Mouse (Mus musculus) embryo, embryonic 10 days (tissue): ENCODE results near the gene Zfp109.
A peak's percentile ranks its signal among the peaks of the same experiment; 100 is the strongest.
"Not testable (repeated sequence)": the region's sequence is repeated elsewhere in the genome, so short reads cannot be mapped to it uniquely, and the experiment has no call there.

Source experiments
- DNase-seq: peaks from one replicate; pipeline ENCODE4 v3.0.0-alpha.2; 2015; ENCODE audit warnings: low spot score

The Zfp109 gene

GRCm38 (mm10) chr7:24237040-24237791 is at the start of gene Zfp109:
Zfp109 (minus strand) TSS chr7:24237560.
- DNase-seq = peak; percentile 87

DNA sequence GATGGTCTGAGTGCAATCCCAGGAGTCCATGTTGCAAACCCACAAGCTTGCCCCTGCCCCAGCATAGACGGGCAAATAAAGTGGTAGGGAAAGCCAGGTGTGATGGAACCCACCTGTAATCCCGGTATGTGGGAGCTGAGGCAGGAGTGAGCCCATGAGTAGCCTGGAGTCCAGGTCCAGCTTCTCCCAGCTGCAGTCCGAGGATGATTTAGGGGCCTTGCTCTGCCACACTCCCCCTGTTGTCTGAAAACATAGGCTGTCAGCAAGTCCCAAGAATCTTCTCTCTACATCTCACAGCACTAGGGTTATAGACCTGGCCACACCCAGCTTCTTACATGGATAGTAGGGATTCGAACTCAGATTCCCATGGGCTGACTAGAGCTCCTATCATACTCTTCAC is 49.6 kb upstream of the Zfp109 start:
- DNase-seq = no peak

GRCm38 (mm10) chr7:24286090-24286489 is 48.7 kb upstream of the Zfp109 start:
- no peak for DNase-seq

DNA sequence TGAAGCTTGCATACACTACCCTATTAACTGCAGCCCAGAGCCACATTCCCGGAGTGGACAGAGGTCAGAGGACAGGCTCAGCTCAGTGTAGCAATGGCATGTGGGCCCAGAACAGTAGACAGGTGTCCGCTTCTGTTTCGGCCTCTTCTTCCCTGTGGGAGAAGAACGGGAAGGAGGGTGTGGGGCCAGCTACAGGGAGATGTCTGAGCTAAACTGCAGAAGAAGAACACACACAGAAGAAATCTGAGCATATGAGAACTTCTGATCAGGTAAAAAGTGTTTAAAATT is 43.4 kb upstream of the Zfp109 start:
- no peak for DNase-seq

DNA sequence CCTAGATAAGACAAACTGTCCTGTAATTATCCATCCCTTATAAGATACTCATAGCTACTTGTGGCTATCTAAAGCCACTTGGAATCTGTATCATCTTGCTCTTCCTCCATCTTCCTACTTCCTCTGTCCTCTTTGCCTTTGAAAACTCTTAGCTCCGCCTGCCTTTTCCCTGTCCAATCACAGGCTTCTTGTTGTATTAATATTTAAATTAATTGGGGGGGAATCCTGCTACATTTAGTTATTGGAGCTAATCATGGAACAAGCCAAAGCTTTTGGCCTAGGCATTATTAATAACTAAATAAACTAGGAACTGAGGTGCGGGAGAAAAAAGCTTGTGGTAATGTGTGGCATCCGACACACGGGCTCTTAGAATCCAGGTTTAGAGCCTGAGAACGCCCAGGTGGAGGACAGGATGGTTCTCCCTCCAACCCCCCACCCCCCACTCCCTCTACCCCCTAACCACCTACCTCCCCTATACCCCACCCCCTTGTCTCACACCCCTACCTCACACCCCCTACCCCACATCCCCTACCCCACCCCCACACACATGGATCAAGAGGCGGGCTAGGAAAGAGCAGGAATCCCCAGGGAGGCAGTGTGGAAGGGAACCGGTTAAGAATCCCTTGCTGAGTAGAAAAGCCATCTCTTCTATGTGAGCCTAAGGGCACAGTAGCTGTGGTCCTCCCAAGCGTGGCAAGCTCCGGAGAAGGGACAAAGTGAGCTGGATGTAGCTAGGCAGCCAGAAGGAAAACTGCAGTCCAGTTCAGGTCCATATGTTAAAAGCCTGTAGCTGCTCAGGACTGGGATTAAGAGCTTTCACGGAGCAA is 42.9 kb upstream of the Zfp109 start:
- no peak for DNase-seq

DNA sequence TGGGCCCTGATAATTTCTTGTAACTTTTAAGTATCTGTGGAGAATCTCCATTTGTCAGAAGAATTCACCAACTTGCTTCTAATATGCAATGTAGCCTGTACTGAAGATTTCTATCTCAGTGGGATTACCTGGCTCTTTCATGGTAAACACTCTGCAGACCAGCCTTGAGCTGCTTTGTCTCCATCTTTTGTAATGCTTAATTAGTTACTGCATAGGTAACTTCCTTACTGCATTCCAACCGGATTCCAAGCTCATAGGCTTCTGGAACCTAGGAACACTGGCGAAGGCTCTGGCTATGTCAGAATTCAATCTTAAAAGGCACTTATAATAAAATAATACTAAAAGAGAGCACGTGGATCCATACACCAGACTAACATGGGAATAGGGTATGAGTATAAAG is 41.4 kb upstream of the Zfp109 start:
- DNase-seq = not testable (repeated sequence)

GRCm38 (mm10) chr7:24274456-24274855 is 37.1 kb upstream of the Zfp109 start:
- no peak for DNase-seq

DNA sequence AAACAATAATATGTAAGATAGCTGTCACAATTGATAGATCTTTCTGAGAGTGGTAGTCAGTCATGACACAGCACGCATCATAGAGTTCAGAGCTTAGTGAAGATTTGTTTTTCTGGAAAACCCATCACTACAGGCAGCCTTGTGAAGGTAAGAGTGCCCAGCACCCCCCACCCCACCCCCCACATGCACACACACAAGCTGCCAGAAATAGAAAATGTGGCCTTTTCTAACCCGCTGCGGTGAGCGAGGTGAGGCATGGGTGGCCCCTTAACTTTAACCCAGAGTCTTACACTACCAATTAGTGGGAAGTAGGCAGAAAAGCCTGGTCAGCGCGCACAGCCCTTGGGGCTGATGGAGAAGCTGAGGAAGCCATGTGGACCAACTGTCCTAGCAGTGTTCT is 33.8 kb upstream of the Zfp109 start:
- DNase-seq = no peak

DNA sequence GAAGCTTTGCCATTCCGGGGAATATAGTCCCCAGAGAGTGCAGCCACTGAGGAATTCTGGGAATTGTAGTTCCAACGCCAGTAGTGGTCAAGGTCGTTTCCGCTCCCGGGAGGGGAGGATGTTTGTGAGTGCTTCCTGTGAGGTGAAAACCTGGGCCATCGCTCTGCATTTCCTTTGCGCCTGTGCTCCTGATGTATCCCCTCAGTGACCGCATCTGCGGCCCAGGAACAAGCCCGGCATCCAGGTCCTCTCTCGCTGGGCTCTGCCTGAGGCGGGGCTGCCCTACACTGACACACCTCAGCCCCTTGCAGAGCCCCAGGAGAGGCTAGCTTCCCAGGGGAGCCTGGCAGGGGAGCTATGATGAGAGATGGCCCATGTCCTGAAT is 32.9 kb upstream of the Zfp109 start, which contains the start of gene Zfp93:
Gene Zfp93 (plus strand): TSS at position 133 of the 385 bp plus-strand sequence.
- DNase-seq = peak; percentile 95

DNA sequence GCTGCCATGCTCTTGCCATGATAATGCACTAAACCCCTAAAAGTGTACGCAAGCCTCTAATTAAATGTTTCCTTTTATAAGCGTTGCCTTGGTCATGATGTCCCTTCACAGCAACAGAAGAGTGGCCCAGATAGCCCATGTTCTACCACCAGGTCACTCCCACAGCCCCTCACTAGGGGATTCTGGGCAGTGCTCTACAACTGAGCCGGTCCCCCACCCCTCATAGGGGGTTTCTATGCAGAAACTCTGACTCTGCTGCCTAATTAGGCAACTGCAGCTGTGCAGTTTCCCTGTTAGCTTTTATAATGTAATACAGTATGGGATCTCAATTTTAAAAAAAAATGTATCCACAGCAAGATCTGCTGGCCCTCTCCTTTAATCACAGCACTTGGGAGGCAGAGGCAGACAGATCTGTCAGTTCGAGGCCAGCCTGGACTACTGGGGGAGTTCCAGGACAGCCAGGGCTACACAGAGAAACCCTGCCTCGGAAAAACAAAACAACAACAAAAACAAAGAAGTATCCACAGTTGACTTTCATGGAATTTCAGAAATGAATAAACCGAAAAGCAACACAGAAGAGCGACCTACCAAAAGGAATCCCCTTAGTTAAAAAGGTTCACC is 32.4 kb upstream of the Zfp109 start:
- peak; percentile 9 for DNase-seq

GRCm38 (mm10) chr7:24269256-24269655 is 31.9 kb upstream of the Zfp109 start:
- DNase-seq = no peak

DNA sequence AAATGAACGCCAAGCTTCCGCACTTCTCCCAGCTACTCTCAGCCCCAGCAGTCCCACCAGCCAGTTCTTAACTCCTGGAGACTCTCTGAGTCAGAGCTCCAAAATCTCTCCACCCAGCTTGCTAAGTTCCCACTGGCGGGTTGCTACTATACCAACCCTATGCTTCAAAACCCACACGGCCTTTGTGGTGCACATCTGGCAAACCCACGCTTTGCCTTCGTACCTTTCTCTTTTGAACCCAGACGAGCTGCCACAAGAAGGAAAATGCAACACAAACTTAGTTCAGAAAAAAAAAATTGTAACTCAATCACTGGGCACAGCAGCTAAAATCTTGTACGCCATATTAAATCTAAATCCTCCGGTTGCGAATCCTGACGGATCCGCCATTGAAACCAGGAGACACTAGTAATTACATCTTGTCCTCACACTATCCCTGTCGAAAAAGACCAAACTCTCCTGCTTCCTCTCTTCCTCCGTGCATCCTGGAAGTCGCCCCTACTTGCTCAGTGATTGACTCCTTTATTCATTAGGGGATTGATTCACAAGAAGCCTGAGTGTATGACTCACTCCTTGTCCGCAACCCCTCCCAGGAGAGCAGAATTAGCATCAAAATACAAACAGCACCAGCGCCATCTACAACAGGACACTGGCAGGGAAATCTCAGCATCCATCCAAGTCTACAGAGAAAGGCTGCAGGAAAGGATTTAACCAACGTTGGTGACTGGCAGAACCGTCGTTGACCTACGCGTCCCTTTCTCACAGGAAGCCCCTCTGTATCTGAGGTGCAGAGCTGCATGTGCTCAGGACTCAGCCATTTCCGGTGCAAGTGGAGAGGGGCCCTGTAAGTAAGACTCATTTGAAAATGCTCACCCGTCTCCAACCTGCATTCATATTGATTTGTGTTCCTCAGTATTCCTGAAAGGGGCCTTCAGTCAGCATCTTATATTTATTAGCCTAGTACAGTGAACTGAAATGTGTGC is 31.1 kb upstream of the Zfp109 start:
- DNase-seq = no peak

- DNase-seq = no peak
These were observed 22.6 kb upstream of the Zfp109 start for GRCm38 (mm10) chr7:24260000-24260312.

- DNase-seq = no peak
These were observed 22.1 kb upstream of the Zfp109 start for GRCm38 (mm10) chr7:24259306-24259999.

DNA sequence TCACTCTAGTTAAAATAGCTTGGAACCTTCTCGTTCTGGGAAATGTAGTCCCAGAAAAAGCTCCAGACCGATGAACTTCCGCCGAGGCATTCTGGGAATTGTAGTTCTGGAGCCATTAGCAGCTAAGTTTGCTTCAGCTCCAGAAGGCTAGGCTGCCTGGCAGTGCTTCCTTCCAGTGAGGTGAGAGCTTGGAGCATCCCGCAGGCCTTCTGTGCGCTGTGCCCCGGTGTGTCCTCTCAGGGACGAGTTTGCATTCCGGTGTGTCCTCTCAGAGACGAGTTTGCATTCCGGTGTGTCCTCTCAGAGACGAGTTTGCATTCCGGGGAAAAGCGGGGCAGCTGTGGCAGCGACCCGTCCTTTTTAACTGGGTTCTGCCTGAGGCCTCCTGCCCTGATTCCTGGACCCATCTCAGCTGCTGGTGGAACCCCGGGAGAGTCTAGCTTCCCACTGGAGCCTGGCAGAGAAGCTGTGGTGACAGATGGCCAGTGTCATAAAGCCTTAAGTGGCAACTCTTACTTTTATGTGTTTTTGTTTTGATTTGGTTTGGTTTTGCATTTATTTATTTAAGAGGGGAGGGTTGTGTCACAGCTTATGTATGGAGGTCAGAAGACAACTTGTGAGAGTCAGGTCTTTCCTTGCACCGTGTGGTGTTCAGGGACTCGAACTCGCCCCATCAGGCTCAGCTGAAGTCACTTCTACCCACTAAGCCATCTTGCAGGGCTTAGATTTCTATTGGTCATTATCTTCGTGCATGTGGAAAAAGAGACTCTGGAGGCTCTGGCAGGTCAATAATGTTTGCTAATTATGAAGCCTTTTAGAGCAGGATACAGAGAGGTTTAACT is 17.5 kb upstream of the Zfp109 start, which contains the start of gene Zfp108:
Gene Zfp108 (plus strand): TSS at position 162 of the 842 bp plus-strand sequence.
- peak; percentile 92 for DNase-seq

DNA sequence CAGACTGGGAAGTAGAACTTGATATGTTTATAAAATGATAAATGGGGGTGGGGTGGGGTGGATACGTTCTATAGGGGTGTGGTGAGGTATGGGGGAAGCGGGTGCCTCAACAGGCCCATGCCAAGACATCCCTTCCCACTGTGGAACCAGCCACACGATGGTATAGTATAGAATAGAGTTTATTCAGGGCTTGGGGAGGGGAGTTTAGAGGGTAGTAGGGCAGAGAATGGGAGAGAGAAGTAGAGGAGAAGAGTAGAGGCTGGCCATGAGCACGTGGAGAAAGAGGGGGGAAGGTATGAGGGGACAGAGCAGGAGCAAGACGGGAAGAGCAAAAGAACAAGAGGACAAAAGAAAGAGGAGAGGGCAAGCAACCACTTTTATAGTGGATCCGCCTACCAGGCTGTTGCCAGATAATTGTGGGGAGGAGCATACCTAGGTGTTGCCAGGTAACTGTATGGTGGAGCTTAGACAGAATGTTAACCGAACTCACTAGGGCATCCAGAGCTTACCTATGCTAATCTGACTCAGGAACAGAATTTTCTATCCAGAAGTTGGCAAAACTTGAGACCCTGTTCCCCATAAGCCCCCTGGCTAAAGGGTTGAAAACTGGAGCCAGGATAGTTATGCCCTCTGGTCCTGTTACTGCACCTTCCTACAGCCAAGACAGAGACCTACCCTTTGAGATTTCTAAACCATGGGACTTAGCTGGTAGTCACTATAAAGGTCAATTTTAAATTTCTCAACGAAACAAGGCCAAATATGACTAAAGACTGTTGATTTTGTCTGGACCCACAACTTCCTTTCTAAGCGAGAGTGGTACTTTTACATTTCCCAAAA is 16.6 kb upstream of the Zfp109 start:
- no peak for DNase-seq

DNA sequence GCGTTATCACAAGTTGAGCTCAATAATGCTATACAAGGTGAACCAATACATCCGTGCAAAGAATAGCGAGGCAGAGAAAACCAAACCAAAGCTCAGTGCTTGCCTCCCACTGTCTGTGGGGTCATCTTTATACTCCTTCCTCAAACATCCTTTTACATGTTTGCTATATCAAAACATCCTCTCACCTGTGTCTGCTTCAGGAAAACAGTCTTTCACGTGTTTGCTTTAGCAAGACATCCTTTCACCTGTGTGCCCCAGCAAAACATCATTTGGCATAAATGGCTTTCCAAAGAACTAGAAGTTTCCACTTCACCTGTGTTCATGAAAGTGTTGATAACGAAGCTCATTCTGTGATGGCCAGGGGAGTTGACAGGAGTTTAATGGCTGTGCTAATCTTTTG is 26.0 kb downstream of the Zfp109 start, which contains the start of gene Zfp111:
Gene Zfp111 (minus strand): TSS at position 101 of the 400 bp plus-strand sequence.
- DNase-seq = no peak

- DNase-seq = no peak
These were observed 27.1 kb downstream of the Zfp109 start for GRCm38 (mm10) chr7:24210296-24210695.

DNA sequence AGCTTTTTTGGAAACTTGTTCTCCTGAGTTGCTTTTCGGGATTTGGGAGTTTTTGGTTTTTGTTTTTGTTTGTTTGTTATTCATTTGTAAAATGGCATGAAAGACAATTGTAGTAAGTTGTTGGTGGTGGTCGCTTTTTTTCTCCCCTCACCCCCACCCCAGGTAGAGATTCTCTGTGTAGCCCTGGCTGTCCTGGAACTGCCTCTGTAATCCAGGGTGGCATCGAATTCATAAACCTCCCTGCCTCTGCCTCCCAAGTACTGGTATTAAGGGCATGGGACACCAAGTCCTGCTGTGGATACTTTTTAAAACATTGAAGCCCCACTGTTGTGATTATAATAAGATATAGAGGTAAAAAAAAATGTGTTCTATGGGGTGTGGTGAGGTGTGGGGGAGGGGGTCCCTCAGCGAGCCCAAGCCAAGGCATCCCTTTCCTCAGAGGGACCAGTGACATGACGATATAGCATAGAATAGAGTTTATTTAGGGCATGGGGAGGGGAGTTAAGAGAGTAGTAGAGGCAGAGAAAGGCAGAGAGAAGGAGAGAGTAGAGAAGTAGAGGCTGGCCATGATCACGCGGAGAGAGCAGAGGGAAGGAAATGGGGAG is 29.0 kb downstream of the Zfp109 start:
- no peak for DNase-seq
